Mouse (Mus musculus) bone marrow, adult 2 months (tissue): Measurements from ENCODE around the gene Foxn3.

Source experiments
- CTCF ChIP-seq: fragments of 200-500 bp; IDR thresholded peaks from 2 replicates; pipeline ENCODE4 v1.5.1; 2011; ENCODE audit warnings: low read length, control low read depth; ENCODE audit not compliant: control insufficient read depth, insufficient read depth
- POLR2A ChIP-seq: fragments of 200-500 bp; IDR thresholded peaks from 2 replicates; pipeline ENCODE4 v1.6.1; 2011; ENCODE audit warnings: low read depth, mild to moderate bottlenecking, control low read depth, low read length, borderline replicate concordance; ENCODE audit not compliant: control insufficient read depth

DNA sequence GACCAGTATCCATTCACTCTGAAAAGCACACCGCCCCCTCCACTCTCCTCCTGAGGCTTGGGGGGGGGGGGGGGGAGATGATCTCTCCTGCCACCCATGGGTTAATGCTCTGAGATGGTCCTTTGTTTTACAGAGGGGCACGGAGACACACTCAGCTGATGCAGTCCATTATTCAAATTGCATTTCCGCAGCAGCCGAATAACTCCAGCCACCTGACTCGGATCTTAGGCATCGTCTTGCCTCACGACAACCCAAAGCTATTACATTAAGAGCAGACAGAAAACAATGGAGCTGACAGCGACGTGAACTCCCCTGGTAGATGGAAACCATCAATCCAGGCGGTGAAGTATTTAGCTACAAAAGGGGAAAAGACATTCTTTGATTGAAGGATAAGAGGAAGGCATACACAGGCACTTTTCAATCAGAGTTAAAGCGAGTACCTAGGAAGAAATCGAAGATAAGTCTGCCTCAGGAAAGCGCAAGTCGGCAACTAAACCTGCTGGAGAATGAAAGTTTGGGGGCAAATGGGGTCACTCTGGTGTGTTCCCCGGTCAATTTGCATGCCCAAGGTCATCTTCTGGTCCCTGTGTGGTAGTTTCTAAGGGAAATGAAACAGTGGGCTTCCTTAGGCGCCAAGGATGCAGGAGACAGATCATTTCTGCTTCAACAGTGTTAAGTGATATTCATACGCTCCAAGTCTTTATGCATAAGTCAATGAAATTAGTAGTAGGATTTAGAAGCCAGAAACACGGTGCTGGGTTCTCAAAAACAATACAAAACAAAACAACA lies 65.0 kb downstream of the Foxn3 start:
- TF ChIP-seq CTCF (no peak), POLR2A (no peak)
